Mouse (Mus musculus): ENCODE measurements around the gene Sox3. TPM values are rescaled to one million over a fixed set of nuclear protein-coding genes. Genes with fewer than 3 reads are reported as not detected.

The Sox3 gene
- not detected in 3 replicates for total RNA-seq (2017)

GRCm38 (mm10) chrX:60892801-60893681 is at the start of gene Sox3:
Gene Sox3 (minus strand): TSS chrX:60893430.
- ATAC-seq (replicated peaks; ENCODE audit: insufficient number of reproducible peaks, low FRiP score, low TSS enrichment, poor library complexity, severe bottlenecking) = no peak

- no peak for ATAC-seq (replicated peaks; ENCODE audit: insufficient number of reproducible peaks, low FRiP score, low TSS enrichment, poor library complexity, severe bottlenecking)
Observed at GRCm38 (mm10) chrX:60940225-60940624, 47.0 kb upstream of the Sox3 start.

GRCm38 (mm10) chrX:60899546-60899945 is 6.3 kb upstream of the Sox3 start:
- no peak for ATAC-seq (replicated peaks; ENCODE audit: insufficient number of reproducible peaks, low FRiP score, low TSS enrichment, poor library complexity, severe bottlenecking)

GRCm38 (mm10) chrX:60898641-60899040 is 5.4 kb upstream of the Sox3 start:
- ATAC-seq (replicated peaks; ENCODE audit: insufficient number of reproducible peaks, low FRiP score, low TSS enrichment, poor library complexity, severe bottlenecking) = no peak

GRCm38 (mm10) chrX:60896296-60896695 is 3.1 kb upstream of the Sox3 start:
- no peak for ATAC-seq (replicated peaks; ENCODE audit: insufficient number of reproducible peaks, low FRiP score, low TSS enrichment, poor library complexity, severe bottlenecking)

GRCm38 (mm10) chrX:60895416-60895815 is 2.2 kb upstream of the Sox3 start:
- ATAC-seq (replicated peaks; ENCODE audit: insufficient number of reproducible peaks, low FRiP score, low TSS enrichment, poor library complexity, severe bottlenecking) = no peak

- ATAC-seq (replicated peaks; ENCODE audit: insufficient number of reproducible peaks, low FRiP score, low TSS enrichment, poor library complexity, severe bottlenecking) = no peak
Observed at GRCm38 (mm10) chrX:60893720-60894543, 702 bp upstream of the Sox3 start.

- no peak for ATAC-seq (replicated peaks; ENCODE audit: insufficient number of reproducible peaks, low FRiP score, low TSS enrichment, poor library complexity, severe bottlenecking)
Observed at GRCm38 (mm10) chrX:60892098-60892800, 981 bp downstream of the Sox3 start.

GRCm38 (mm10) chrX:60891329-60892095 is 1.7 kb downstream of the Sox3 start:
- no peak for ATAC-seq (replicated peaks; ENCODE audit: insufficient number of reproducible peaks, low FRiP score, low TSS enrichment, poor library complexity, severe bottlenecking)

- ATAC-seq (replicated peaks; ENCODE audit: insufficient number of reproducible peaks, low FRiP score, low TSS enrichment, poor library complexity, severe bottlenecking) = no peak
Observed at GRCm38 (mm10) chrX:60890651-60891050, 2.6 kb downstream of the Sox3 start.

GRCm38 (mm10) chrX:60889956-60890485 is 3.2 kb downstream of the Sox3 start:
- no peak for ATAC-seq (replicated peaks; ENCODE audit: insufficient number of reproducible peaks, low FRiP score, low TSS enrichment, poor library complexity, severe bottlenecking)
